Mouse (Mus musculus): ENCODE results near the gene 4933434E20Rik.

Gene 4933434E20Rik

DNA sequence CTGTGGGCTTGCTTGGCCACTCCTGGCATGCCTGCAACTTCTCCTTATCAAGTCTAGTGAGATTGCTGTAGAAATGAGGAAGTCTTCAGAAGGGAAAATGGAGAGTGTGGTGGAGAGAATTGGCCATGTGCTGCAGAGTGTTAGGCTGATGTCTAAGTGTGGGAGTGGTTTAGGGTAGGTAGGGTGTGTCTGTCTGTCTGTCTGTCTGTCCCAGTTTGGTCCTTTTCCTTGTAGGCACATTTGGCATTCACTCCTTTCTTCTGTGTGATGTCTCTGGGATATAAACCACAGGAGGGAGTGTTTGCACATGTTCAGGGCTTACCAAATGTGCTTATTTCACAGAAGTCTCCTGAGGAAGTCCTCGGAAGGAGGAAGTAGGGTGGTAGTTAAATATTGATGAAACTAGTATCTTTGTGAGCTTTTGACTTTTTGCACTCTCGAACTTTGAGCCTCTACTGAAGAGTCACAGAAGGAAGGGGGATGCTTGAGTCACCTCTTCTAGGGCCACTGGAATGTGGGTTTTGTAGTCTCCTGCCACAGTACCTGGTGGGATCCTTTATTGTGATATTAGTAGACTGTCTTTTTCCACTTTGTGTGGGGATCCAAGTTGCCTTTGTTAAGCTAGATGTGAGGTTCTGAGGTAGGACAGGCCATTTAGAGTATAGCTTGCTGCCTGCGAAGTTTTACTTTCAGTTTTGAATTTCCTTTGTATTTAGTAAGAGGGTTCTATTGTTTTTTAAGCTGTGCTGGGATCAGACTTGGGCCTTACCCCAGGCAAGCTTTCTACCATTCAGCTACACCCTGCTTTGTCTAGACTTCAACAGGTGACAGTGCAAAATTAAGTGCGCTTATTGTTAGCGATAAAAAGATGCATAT lies 30.2 kb downstream of the 4933434E20Rik start:
- DNase-seq: no peak

DNA sequence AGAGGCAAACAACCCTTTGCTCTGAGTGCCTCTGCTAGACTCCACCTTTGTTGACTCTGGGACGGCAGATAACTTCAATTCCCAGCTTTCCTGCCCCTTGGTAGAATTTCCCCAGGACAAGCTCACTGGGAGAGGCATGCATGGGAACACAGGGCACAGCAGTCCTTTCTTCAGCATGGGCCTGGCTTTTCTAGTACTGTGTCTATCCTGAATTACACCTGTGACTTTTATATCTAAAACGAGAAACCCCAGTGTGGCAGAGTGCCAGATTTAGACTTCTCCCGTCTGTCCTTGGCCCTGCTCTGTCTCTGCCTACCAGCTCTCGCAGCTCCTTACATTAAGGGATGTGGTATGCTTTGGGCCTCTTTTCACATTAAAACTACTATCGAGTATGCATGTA lies 31.6 kb downstream of the 4933434E20Rik start:
- DNase-seq: peak; percentile 40

GRCm38 (mm10) chr3:90083698-90084324 lies 32.4 kb downstream of the 4933434E20Rik start:
- peak; percentile 33 for DNase-seq

DNA sequence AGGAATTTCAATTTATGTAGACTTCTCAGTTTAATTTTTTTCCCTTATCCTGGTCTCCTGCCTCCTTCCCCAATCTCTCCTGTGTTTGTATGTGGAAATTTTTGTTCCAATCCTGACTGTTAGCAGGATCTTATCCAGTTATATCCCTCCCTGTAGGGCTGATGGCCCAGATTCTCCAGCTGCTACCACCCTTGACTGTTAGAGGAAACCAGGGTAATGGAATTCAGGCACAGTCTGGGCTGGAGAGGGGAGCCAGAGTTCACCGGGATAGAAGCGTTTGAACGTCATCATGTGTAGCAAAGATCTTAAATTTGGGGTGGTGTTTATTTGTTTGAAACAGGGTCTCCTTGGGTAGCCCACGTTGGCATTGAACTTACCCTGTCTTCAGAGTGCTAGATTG lies 33.4 kb downstream of the 4933434E20Rik start:
- no peak for DNase-seq

GRCm38 (mm10) chr3:90085281-90085680 lies 33.8 kb downstream of the 4933434E20Rik start:
- DNase-seq: no peak

DNA sequence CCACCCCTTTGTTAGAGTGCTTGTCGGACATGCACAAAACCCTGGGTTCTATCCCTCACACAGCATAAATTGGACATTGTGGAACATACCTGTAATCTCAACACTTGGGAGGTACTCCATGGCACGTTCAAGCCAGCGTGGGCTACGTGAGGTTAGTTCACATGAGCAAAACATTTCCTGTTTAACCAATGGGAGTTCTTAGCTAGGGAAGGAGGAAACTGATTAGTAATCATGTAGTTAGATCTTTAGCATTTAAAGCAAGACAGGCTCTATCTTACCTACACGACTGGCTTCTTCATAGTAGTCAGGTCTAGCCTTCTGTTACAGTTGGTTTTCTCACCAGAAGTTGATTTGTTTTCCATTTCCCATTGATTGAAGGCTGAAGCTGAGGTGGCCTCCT lies 34.6 kb downstream of the 4933434E20Rik start:
- no peak for DNase-seq

DNA sequence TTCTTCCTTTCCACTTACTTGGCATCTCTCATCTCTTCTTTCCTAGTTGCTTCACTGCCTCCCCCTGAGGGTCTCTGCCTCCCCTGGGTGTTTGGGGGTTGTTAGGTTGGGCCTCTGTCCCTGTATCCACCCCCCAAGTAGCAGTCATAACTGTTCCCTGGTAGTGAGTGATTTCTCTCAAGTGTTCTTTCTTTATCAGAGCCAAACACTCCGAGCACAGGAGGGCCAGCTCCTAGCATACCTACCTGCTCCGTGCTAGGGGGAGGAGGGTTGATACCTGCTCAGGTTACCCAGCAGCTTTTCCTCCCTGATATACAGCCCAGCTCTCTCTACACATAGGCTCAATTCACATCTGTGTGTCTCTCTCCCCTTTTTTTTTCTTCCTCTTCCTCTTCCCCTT lies 37.2 kb downstream of the 4933434E20Rik start:
- DNase-seq: no peak

- DNase-seq: no peak
Observed at GRCm38 (mm10) chr3:90090892-90091291, 39.5 kb downstream of the 4933434E20Rik start.

DNA sequence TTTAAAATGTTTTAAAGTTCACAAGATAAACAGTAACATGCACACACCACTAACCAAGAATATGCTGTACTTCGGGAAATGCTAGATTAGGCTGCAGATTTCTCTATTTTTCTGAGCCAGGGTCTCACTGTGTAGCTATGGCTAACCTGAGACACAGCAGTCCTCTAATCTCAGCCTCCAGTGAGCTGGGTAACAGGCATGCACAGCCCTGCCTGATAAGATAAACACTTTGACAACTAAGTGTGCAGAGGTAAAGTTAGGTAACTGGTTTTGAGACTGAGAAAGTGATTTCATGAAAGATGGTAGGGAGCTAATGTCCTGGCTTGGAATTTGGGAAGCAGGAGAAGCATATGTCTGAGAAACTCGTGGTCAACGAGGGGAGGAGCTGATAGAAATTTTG lies 43.0 kb downstream of the 4933434E20Rik start:
- DNase-seq: no peak

DNA sequence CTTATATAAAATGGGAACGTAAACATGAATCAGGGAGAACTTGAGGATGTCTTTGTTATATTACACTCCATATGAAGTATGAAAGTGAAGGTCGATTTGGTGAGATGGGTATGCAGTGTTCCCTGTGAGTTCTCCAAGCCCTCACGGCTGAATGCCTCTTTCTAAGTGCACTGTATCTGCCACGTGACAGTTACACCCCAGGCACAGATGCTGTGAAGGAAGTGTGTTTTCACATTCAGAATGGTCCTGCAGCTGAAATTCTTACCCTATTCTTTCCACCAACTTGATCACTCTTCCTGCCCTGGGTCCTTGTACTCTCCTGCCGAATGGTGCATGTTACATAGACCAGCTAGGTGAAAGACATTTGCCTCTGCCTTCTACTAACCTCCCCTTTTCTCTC lies 46.5 kb downstream of the 4933434E20Rik start:
- DNase-seq: no peak

DNA sequence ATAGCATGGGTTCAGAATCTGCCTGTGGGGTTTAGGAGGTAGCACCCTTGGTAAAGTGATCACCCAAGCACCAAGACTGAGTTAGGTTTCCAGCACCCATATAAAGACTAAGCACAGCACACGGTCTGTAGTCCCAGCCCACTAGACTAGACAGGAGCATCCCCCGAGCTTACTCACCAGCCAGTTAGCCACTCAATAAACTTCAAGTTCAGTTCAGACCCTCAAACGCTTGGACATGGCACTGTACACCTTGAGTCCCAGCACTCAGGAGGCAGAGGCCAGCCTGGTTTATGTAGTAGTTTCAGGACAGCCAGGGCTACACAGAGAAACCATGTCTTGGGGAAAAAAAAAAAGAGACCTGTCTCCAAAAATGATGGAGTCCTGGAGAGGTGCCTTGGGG lies 49.6 kb downstream of the 4933434E20Rik start:
- DNase-seq: no peak

DNA sequence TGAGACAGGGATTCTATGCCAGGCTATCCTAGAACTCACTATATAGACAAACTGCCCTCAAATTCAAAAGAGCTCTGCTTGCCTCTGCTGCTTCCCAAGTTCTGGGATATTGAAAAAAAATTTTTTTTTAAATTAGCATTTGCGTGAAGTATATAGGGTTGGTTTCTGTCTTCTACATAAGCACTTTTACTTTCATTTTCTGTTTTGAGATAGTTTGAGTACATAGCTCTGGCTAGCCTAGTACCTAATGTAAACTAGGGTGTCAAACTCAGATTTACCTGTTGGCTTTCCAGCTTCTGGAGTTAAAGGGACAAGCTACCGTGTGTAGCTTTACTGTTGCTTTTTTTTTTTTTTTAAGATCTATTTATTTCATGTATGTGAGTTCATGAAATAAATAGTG lies 50.2 kb downstream of the 4933434E20Rik start:
- DNase-seq: no peak

DNA sequence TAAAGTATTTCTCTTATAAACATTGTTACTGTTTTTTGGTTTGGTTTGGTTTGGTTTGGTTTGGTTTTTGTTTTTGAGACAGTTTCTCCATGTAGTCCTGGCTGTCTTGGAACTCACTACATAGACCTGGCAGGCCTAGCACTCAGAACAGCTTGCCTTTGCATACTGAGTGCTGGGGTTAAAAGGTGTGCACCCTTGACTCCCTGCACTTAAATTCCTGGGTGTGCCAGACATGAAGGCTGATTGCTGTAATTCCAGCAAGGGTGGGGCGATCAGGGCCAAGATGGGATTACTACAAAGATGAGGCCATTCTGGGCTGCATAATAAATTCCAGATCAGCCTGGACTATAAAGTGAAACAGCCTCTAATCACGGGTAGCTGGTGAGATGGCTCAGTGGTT lies 50.8 kb downstream of the 4933434E20Rik start:
- no peak for DNase-seq

GRCm38 (mm10) chr3:90103176-90103575 lies 51.7 kb downstream of the 4933434E20Rik start:
- no peak for DNase-seq

DNA sequence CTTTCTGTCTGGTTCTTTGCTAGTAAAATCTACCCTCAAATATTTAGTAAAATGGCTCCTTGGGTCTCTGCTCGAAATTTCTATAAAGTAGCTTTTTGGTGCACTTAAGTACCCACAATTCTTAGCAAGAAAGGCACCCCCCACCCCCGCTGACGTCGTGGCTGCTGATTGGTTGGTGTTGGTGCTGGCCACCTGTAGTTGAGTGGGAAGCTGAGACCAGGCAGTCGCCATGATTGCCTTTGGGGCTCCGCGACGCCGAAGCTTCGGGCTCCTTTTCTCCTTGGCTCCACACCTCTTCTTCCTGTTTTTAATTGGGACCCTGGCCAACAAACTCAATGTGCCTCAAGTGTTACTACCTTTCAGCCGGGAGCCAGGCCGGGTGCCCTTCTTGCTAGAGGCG lies 52.5 kb downstream of the 4933434E20Rik start, which contains the start of gene Nup210l:
Gene Nup210l (plus strand): TSS at position 195 of the 400 bp plus-strand sequence.
- DNase-seq: no peak

DNA sequence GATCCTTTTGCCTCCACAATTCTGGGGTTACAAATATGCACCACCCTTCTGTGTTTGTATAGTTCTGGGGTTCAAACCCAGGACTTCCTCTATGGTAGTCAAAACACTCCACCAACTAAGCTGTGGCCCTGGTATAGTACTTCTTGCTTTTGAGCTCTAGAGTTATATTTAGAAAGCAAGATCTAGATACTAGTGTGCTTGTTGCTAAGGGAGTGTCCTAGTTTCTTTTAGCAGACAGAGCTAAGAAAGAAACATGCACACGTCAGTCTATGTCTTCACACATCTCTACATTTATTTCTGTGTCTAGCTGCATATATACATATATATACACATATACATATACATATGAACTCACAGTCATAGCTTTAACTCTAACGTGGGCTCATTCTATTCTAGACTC lies 60.3 kb downstream of the 4933434E20Rik start:
- DNase-seq: no peak

DNA sequence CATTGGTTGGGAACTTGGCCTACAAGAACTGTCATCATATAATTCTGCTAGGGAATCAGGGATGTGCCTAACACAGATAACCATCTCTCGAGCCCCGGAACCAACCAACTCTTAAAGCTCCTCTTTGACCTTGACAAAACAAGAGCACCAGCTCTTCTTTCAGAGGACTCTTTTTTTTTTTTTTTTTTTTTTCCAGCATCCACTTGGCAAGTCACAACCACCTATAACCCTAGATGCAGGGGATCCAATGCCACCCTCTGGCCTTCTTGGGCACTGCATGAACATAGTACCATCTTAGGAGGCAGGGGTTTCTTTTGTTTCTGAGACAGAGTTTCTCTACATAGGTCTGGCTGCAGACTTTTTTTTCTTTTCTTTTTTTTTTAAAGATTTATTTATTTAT lies 62.9 kb downstream of the 4933434E20Rik start:
- no peak for DNase-seq

DNA sequence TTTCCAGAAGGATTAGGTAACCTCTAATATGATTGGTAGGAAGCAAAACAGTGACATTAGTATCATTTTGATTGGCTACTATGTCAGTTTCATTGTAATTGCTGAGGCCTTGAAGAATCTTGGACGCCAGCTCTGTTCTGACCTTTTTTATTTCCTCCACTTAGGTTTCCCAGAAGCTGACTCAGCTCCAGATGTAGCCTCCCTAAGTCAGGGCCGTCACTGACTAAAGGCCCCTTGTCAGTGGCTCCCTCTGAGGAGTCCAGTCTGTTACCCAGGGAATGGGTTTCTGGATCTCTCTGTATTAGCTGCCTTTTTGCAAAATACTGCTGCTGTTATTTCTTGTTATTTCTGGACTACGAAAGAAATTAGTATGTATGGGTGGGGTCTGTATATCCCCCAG lies 64.1 kb downstream of the 4933434E20Rik start:
- DNase-seq: no peak
